24 mouse cellular contexts compared by ENCODE assay signal in genomic region chr5:111395771-111396170, GRCm38 (mm10). TPM values are rescaled to one million over a fixed set of nuclear protein-coding genes. Genes with fewer than 3 reads are reported as not detected.
A peak's percentile ranks its signal among the peaks of the same experiment; 100 is the strongest.
DNase-seq lines count a peak whose midpoint lies in the region; ATAC-seq and TF ChIP-seq lines count a peak whose summit lies in the region.
"Had no signal": no experiment of that assay in that cellular context is flagged by ENCODE, and none has a peak within 500 bp of the region (broad histone marks: within the 10 kb centered on the region; RNA-seq: fewer than 3 reads in every experiment).

No protein-coding gene starts in this region.

- no peak for TF ChIP-seq EP300 in stomach, postnatal 0 days (optimal IDR thresholded peaks at IDR 0.05)

- no peak overlapping the region for H3K4me3 ChIP-seq in forebrain, embryonic 13.5 days
- H3K4me3 ChIP-seq in forebrain, embryonic 16.5 days (replicated peaks; ENCODE audit: low read length): no peak overlapping the region
- H3K4me3 ChIP-seq in midbrain, embryonic 10.5 days: no peak overlapping the region
- H3K4me3 ChIP-seq in midbrain, postnatal 0 days (ENCODE audit: low read depth, low read length): no peak overlapping the region
- no peak overlapping the region for H3K4me3 ChIP-seq in embryonic facial prominence, embryonic 15.5 days (replicated peaks)
- H3K4me3 ChIP-seq in stomach, postnatal 0 days (ENCODE audit: low read depth, low read length): no peak overlapping the region
- H3K4me3 ChIP-seq: layer of hippocampus, adult 2 months; liver, embryonic 13.5 days; lung, embryonic 15.5 days; neural tube, embryonic 13.5 days had no signal

- 0 out of 2 replicates have a peak, but pooled peaks cover 4% of the 10 kb centered on the region for H3K27me3 ChIP-seq in forebrain, embryonic 13.5 days
- no peaks in the 10 kb centered on the region for H3K27me3 ChIP-seq in forebrain, embryonic 16.5 days (replicated peaks; ENCODE audit: control insufficient read depth, insufficient read depth, low read length)
- peaks cover 39% of the 10 kb centered on the region for H3K27me3 ChIP-seq in midbrain, embryonic 10.5 days (ENCODE audit: low read depth, poor library complexity, severe bottlenecking)
- no peaks in the 10 kb centered on the region for H3K27me3 ChIP-seq in midbrain, postnatal 0 days (ENCODE audit: insufficient read depth, low read length)
- H3K27me3 ChIP-seq in embryonic facial prominence, embryonic 15.5 days: no peaks in the 10 kb centered on the region; the same call in 1 of the 2 replicates
- no peaks in the 10 kb centered on the region for H3K27me3 ChIP-seq in stomach, postnatal 0 days (ENCODE audit: control insufficient read depth, insufficient read depth, low read length)

- H3K9ac ChIP-seq in forebrain, embryonic 13.5 days: peak overlapping the region; percentile 34; the same call in 1 of the 2 replicates
- H3K9ac ChIP-seq in forebrain, embryonic 16.5 days (replicated peaks; ENCODE audit: low read depth, low read length): no peak overlapping the region
- H3K9ac ChIP-seq in midbrain, postnatal 0 days (replicated peaks; ENCODE audit: low read length, poor library complexity, severe bottlenecking): no peak overlapping the region
- no peak overlapping the region for H3K9ac ChIP-seq in embryonic facial prominence, embryonic 15.5 days
- H3K9ac ChIP-seq in stomach, postnatal 0 days (ENCODE audit: low read length): no peak overlapping the region
- H3K9ac ChIP-seq: forebrain, postnatal 0 days; liver, embryonic 13.5 days; lung, embryonic 15.5 days had no signal

- TF ChIP-seq CTCF in midbrain, postnatal 0 days (IDR thresholded peaks at IDR 0.05): no peak
- TF ChIP-seq CTCF in stomach, postnatal 0 days (IDR thresholded peaks at IDR 0.05; ENCODE audit: low read depth): no peak

- H3K36me3 ChIP-seq in forebrain, embryonic 13.5 days (ENCODE audit: poor library complexity, severe bottlenecking): no peaks in the 10 kb centered on the region
- no peaks in the 10 kb centered on the region for H3K36me3 ChIP-seq in forebrain, embryonic 16.5 days (ENCODE audit: control insufficient read depth, insufficient read depth)
- H3K36me3 ChIP-seq in midbrain, embryonic 10.5 days: no peaks in the 10 kb centered on the region
- no peaks in the 10 kb centered on the region for H3K36me3 ChIP-seq in midbrain, postnatal 0 days (ENCODE audit: insufficient read depth, low read length)
- H3K36me3 ChIP-seq in embryonic facial prominence, embryonic 15.5 days: no peaks in the 10 kb centered on the region
- no peaks in the 10 kb centered on the region for H3K36me3 ChIP-seq in stomach, postnatal 0 days (ENCODE audit: control insufficient read depth, insufficient read depth, low read length)
- H3K36me3 ChIP-seq: liver, embryonic 13.5 days; lung, embryonic 15.5 days; neural tube, embryonic 13.5 days had no signal

- no peak overlapping the region for H3K27ac ChIP-seq in forebrain, embryonic 13.5 days
- H3K27ac ChIP-seq in forebrain, embryonic 16.5 days (ENCODE audit: low read length): no peak overlapping the region
- peak overlapping the region; percentile 53; the same call in 1 of the 2 replicates for H3K27ac ChIP-seq in midbrain, embryonic 10.5 days (replicated peaks)
- H3K27ac ChIP-seq in midbrain, postnatal 0 days (ENCODE audit: low read depth, low read length): no peak overlapping the region
- H3K27ac ChIP-seq in embryonic facial prominence, embryonic 15.5 days (replicated peaks): peak overlapping the region; percentile 82
- no peak overlapping the region for H3K27ac ChIP-seq in stomach, postnatal 0 days (replicated peaks)
- H3K27ac ChIP-seq: layer of hippocampus, adult 2 months; liver, embryonic 13.5 days; lung, embryonic 15.5 days; macrophage had no signal

- ATAC-seq in forebrain, embryonic 13.5 days: no peak
- no peak for ATAC-seq in forebrain, embryonic 16.5 days
- no peak for ATAC-seq in midbrain, postnatal 0 days (ENCODE audit: low FRiP score)
- ATAC-seq in embryonic facial prominence, embryonic 15.5 days (ENCODE audit: insufficient number of reproducible peaks, low FRiP score, low TSS enrichment, low read depth): 0 out of 2 replicates have a peak, but pooled peaks have one; percentile 20
- ATAC-seq in stomach, postnatal 0 days (ENCODE audit: low FRiP score, low TSS enrichment): no peak
- ATAC-seq: forebrain, postnatal 0 days had no signal

- no peak overlapping the region for H3K4me2 ChIP-seq in forebrain, embryonic 13.5 days
- H3K4me2 ChIP-seq in forebrain, embryonic 16.5 days (ENCODE audit: low read length): no peak overlapping the region
- H3K4me2 ChIP-seq in midbrain, postnatal 0 days (ENCODE audit: low read depth, low read length, poor library complexity, severe bottlenecking): no peak overlapping the region
- H3K4me2 ChIP-seq in embryonic facial prominence, embryonic 15.5 days (replicated peaks): no peak overlapping the region
- H3K4me2 ChIP-seq in stomach, postnatal 0 days (replicated peaks; ENCODE audit: low read depth): no peak overlapping the region
- H3K4me2 ChIP-seq: liver, embryonic 13.5 days; lung, embryonic 15.5 days; midbrain, embryonic 11.5 days; neural tube, embryonic 13.5 days had no signal

- DNase-seq in midbrain, embryonic 10.5 days (ENCODE audit: low spot score): no peak
- no peak for DNase-seq in midbrain, postnatal 0 days (ENCODE audit: low spot score)
- no peak for DNase-seq in stomach, postnatal 0 days (ENCODE audit: low spot score)
- DNase-seq in kidney, adult 9 months: no peak
- DNase-seq: adrenal gland, postnatal 25 days; cerebellum, adult 11-12 months; cerebellum, postnatal 25 days; forebrain, postnatal 0 days; heart, postnatal 36 days; kidney, adult 11 months; kidney, postnatal 14 days; layer of hippocampus, postnatal 36 days; liver, embryonic 13.5 days; spleen, adult 18-20 months had no signal

- no peaks in the 10 kb centered on the region for H3K9me3 ChIP-seq in forebrain, embryonic 13.5 days (replicated peaks)
- no peaks in the 10 kb centered on the region for H3K9me3 ChIP-seq in forebrain, embryonic 16.5 days (ENCODE audit: control insufficient read depth, low read length)
- H3K9me3 ChIP-seq in midbrain, embryonic 10.5 days (replicated peaks): no peaks in the 10 kb centered on the region
- no peaks in the 10 kb centered on the region for H3K9me3 ChIP-seq in midbrain, postnatal 0 days (ENCODE audit: low read length)
- no peaks in the 10 kb centered on the region for H3K9me3 ChIP-seq in embryonic facial prominence, embryonic 15.5 days (replicated peaks)
- no peaks in the 10 kb centered on the region for H3K9me3 ChIP-seq in stomach, postnatal 0 days (ENCODE audit: control insufficient read depth, low read length)
- H3K9me3 ChIP-seq: liver, embryonic 13.5 days; lung, embryonic 15.5 days; neural tube, embryonic 13.5 days had no signal

- H3K4me1 ChIP-seq in forebrain, embryonic 13.5 days: peaks cover 57% of the 10 kb centered on the region
- peaks cover 38% of the 10 kb centered on the region for H3K4me1 ChIP-seq in forebrain, embryonic 16.5 days (replicated peaks; ENCODE audit: control insufficient read depth, insufficient read depth, low read length)
- H3K4me1 ChIP-seq in midbrain, embryonic 10.5 days: peaks cover 49% of the 10 kb centered on the region
- peaks cover 17% of the 10 kb centered on the region for H3K4me1 ChIP-seq in midbrain, postnatal 0 days (ENCODE audit: insufficient read depth, low read length)
- H3K4me1 ChIP-seq in embryonic facial prominence, embryonic 15.5 days: peaks cover 89% of the 10 kb centered on the region
- peaks cover 15% of the 10 kb centered on the region; the same call in 1 of the 2 replicates for H3K4me1 ChIP-seq in stomach, postnatal 0 days (replicated peaks; ENCODE audit: control insufficient read depth, insufficient read depth)

- 38% methylated on average over 10 of the region's 10 CpGs for WGBS in forebrain, embryonic 13.5 days
- 40% methylated on average over 10 of the region's 10 CpGs for WGBS in forebrain, embryonic 16.5 days
- WGBS in midbrain, embryonic 10.5 days: 59% methylated on average over 10 of the region's 10 CpGs
- WGBS in midbrain, postnatal 0 days: 61% methylated on average over 10 of the region's 10 CpGs
- 25% methylated on average over 10 of the region's 10 CpGs for WGBS in embryonic facial prominence, embryonic 15.5 days
- 46% methylated on average over 10 of the region's 10 CpGs for WGBS in stomach, postnatal 0 days

RNA-seq across cellular contexts. Expression of gene Mn1, which starts 21.4 kb away (rescaled TPM):
- 81.0 and 89.3 TPM in 2 replicates for polyA plus RNA-seq in forebrain, embryonic 13.5 days (2015; fragmentation: Nextera tagmentation; extraction: Ambion mirVana)
- 99.6 and 106 TPM in 2 replicates for polyA plus RNA-seq in forebrain, embryonic 16.5 days (2015; fragmentation: Nextera tagmentation; extraction: Ambion mirVana)
- 53.0 and 63.2 TPM in 2 replicates for polyA plus RNA-seq in midbrain, embryonic 10.5 days (2016; fragmentation: Nextera tagmentation; extraction: Ambion mirVana)
- total RNA-seq in midbrain, postnatal 0 days (2014; rRNA removed): 112 and 139 TPM in 2 replicates
- 49.6 and 49.8 TPM in 2 replicates for polyA plus RNA-seq in midbrain, postnatal 0 days (2015; fragmentation: Nextera tagmentation; extraction: Ambion mirVana)
- polyA plus RNA-seq in embryonic facial prominence, embryonic 15.5 days (2015; fragmentation: Nextera tagmentation; extraction: Ambion mirVana): 34.1 and 39.3 TPM in 2 replicates
- polyA plus RNA-seq in stomach, postnatal 0 days (2015; fragmentation: Nextera tagmentation; extraction: Ambion mirVana): 4.9 and 5.6 TPM in 2 replicates
- total RNA-seq: CH12.LX; monocyte, adult 5-6 weeks had no signal
- polyA plus RNA-seq: macrophage had no signal

Comparison
In these comparisons a context has a peak if more than half of its experiments do, and no peak if none do; other contexts are left out.
1. H3K27ac ChIP-seq: peak in midbrain, embryonic 10.5 days (single experiment) and embryonic facial prominence, embryonic 15.5 days (single experiment); none in forebrain, embryonic 13.5 days (single experiment), forebrain, embryonic 16.5 days (single experiment), midbrain, postnatal 0 days (single experiment) and stomach, postnatal 0 days (single experiment).